Mouse (Mus musculus) MN1 (cell line): ENCODE measurements around the gene Anp32a.
A peak's percentile ranks its signal among the peaks of the same experiment; 100 is the strongest.

Source experiments
- DNase-seq: peaks from one replicate; pipeline ENCODE4 v3.0.0-alpha.2; 2016; ENCODE audit warnings: low spot score

Gene Anp32a

GRCm38 (mm10) chr9:62341123-62341486 is at the start of gene Anp32a:
Gene Anp32a, plus strand, starts transcription at chr9:62341293.
- DNase-seq = peak; percentile 97

GRCm38 (mm10) chr9:62295006-62295698 is 45.9 kb upstream of the Anp32a start:
- DNase-seq = peak; percentile 84

GRCm38 (mm10) chr9:62296891-62297290 is 44.2 kb upstream of the Anp32a start:
- DNase-seq = no peak

- DNase-seq = no peak
Measured at GRCm38 (mm10) chr9:62315556-62315955, 25.5 kb upstream of the Anp32a start.

GRCm38 (mm10) chr9:62318729-62319128 is 22.4 kb upstream of the Anp32a start:
- no peak for DNase-seq

- no peak for DNase-seq
Measured at GRCm38 (mm10) chr9:62323816-62324215, 17.3 kb upstream of the Anp32a start.

GRCm38 (mm10) chr9:62325965-62326364 is 15.1 kb upstream of the Anp32a start:
- DNase-seq = no peak

- DNase-seq = no peak
Measured at GRCm38 (mm10) chr9:62334298-62334825, 6.7 kb upstream of the Anp32a start.

- DNase-seq = no peak
Measured at GRCm38 (mm10) chr9:62335396-62335795, 5.7 kb upstream of the Anp32a start.

- no peak for DNase-seq
Measured at GRCm38 (mm10) chr9:62337924-62338635, 3.0 kb upstream of the Anp32a start.

GRCm38 (mm10) chr9:62338636-62339191 is 2.4 kb upstream of the Anp32a start:
- no peak for DNase-seq

- DNase-seq = no peak
Measured at GRCm38 (mm10) chr9:62340301-62341122, 581 bp upstream of the Anp32a start.

- DNase-seq = peak; percentile 46
Measured at GRCm38 (mm10) chr9:62341701-62342440, 778 bp downstream of the Anp32a start.

- DNase-seq = peak; percentile 42
Measured at GRCm38 (mm10) chr9:62342441-62343191, 1.5 kb downstream of the Anp32a start.

GRCm38 (mm10) chr9:62343192-62343903 is 2.3 kb downstream of the Anp32a start:
- peak; percentile 61 for DNase-seq

GRCm38 (mm10) chr9:62343904-62344491 is 2.9 kb downstream of the Anp32a start:
- peak; percentile 36 for DNase-seq

- peak; percentile 50 for DNase-seq
Measured at GRCm38 (mm10) chr9:62344545-62344944, 3.5 kb downstream of the Anp32a start.

- peak; percentile 26 for DNase-seq
Measured at GRCm38 (mm10) chr9:62345081-62345481, 4.0 kb downstream of the Anp32a start.

GRCm38 (mm10) chr9:62345633-62346387 is 4.7 kb downstream of the Anp32a start:
- peak; percentile 65 for DNase-seq
